Mouse (Mus musculus) adrenal gland, adult 2 months (tissue): ENCODE data around the gene Ulk2. TPM values are rescaled to one million over a fixed set of nuclear protein-coding genes. Genes with fewer than 3 reads are reported as not detected.

Source experiments
- DNase-seq: peaks from one replicate; pipeline ENCODE4 v3.0.0; 2021
- polyA plus RNA-seq: library from polyadenylated mRNA; depleted of rRNA; stranded (reverse); fragments of >200 nt; gene quantifications from 2 replicates; pipeline ENCODE4 v1.2.3, GENCODE M21; 2012; rRNA removed
- total RNA-seq, 2 experiments: library from RNA; stranded (reverse); gene quantifications; 2 replicates each; pipeline ENCODE4 v1.2.3; 2021

Gene Ulk2
- total and polyA plus RNA-seq, 3 experiments: 36.3 to 50.9 (median 38.6) TPM

- DNase-seq: peak; percentile 99
These were observed 93.1 kb downstream of the Ulk2 start, which contains the start of gene Prpsap2 for GRCm38 (mm10) chr11:61761584-61762407. TSS of gene Prpsap2 (minus strand) at chr11:61762088.

DNA sequence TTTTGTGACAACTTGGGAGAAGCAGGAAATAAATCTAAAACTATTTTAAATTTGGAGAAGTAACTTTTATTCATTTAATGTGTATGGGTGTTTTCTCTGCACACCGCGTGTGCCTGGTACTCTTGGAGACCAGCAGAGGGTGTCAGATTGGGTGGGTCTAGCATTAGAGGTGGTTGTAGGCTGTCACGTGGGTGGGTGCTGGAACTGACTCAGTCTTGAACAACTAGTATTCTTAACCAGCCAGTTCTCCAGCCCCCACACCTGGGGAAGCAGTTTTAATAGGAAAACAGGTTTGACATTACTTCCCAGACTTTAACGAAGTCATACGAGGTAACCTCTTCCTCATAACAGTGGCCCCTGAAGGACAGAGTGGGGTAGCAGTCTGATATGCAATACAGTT is 94.4 kb downstream of the Ulk2 start:
- DNase-seq: no peak

DNA sequence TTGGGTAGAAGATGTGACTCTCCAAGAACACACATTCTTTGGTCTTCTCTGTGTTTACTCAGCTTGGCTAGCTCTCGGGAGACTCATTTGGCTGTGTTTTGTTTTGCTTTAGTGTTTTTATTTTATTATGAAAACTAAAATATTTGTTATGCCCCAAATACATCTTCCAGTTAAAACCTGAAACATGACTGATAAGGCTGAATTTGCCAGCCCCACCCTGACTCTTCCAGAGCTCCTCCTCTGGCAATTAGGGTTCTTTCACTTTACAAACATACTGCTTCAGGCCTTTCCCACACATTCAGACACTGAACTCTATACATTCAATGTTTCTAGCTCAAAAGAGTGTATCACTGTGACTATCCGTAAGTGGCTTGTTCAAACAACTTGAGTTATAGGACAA is 97.7 kb downstream of the Ulk2 start:
- no peak for DNase-seq

- no peak for DNase-seq
These were observed 103.3 kb downstream of the Ulk2 start for GRCm38 (mm10) chr11:61751612-61752011.

GRCm38 (mm10) chr11:61747161-61747560 is 107.7 kb downstream of the Ulk2 start:
- DNase-seq: no peak

GRCm38 (mm10) chr11:61745781-61746180 is 109.1 kb downstream of the Ulk2 start:
- DNase-seq: no peak

DNA sequence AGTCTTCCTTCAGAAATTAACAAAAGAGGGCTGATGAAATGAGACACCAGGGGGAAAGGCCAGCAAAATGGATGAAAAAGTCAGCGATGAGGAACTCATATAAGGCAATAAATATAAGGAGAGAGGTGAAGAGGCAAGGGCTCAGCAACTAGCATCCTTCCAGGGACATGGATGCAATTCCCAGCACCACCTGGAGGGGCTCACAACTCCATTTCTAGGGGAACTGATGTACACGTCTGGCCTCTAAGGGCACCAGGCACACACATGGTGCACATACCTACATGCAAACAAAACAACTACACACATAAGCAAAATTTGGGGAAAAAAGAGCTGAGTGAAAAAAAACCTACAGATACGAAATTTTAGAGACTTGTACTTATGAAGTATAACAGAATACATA is 110.4 kb downstream of the Ulk2 start:
- no peak for DNase-seq

- no peak for DNase-seq
These were observed 111.1 kb downstream of the Ulk2 start for GRCm38 (mm10) chr11:61743768-61744167.

GRCm38 (mm10) chr11:61740500-61740899 is 114.4 kb downstream of the Ulk2 start:
- no peak for DNase-seq

GRCm38 (mm10) chr11:61737290-61737689 is 117.6 kb downstream of the Ulk2 start:
- DNase-seq: no peak

DNA sequence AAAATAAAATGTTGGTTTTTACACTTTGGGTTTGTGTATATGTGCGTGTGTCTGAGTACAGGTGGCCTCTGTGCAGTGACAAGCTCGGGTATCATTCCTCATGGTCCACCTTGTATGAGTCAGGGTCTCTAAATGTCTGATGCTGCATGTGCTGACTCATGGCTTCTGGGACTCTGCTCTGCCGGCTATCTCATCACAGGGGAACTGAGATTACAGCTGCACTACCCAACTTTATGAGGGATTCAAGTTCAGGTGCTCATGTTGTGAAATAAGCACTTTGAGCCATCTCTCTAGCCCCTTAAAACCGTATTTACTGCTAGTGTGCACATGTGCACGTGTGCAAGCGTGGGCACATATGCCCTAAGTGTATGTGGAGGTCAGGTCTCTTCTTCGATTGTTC is 122.2 kb downstream of the Ulk2 start:
- no peak for DNase-seq

DNA sequence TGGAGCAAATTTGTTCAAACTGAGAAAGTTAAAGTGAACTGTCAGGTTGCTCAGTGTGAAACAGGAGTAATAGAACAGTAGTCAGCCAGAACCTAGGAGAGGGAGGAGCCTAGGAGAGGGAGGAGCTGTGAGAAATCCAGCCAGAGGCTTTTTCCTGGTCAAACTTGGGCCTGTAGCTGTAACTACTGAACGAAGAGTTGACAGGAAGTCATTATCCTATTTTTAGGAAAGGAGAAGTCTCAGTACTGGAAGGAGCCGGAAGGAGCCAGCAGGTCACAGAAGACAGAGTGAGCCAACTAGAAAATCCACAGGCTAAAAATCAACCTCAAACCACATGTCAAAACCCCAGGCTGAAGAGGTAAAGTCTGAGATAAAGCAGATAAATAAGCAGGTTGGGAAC is 126.8 kb downstream of the Ulk2 start:
- DNase-seq: peak; percentile 27

Other genes starting within 250 kb of the Ulk2 start
- 10 to 100 TPM in 1 of 2 experiments, 1 to 10 TPM in 1; 5.4 to 10.7 TPM for gene Grap, start 201.8 kb downstream of the Ulk2 start, total RNA-seq
- 10.4 and 12.4 TPM in 2 replicates for gene Grap, start 201.8 kb downstream of the Ulk2 start, polyA plus RNA-seq
- 1 to 10 TPM in 1 of 2 experiments, under 1 TPM in 1; 0.78 to 2.7 TPM for gene Fam83g, start 171.0 kb downstream of the Ulk2 start, total RNA-seq
- gene Fam83g, start 171.0 kb downstream of the Ulk2 start, polyA plus RNA-seq: 1.7 and 2.1 TPM in 2 replicates
- gene Slc5a10, start 134.2 kb downstream of the Ulk2 start, total RNA-seq: under 1 TPM; 0.14 to 0.24 TPM
- 0.07 and 0.10 TPM in 2 replicates for gene Slc5a10, start 134.2 kb downstream of the Ulk2 start, polyA plus RNA-seq
- 10 to 100 TPM; 29.3 to 35.4 TPM for gene Prpsap2, start 93.0 kb downstream of the Ulk2 start, total RNA-seq
- gene Prpsap2, start 93.0 kb downstream of the Ulk2 start, polyA plus RNA-seq: 6.6 and 7.6 TPM in 2 replicates
- 10 to 100 TPM; 25.9 to 26.5 TPM for gene Akap10, start 75.2 kb upstream of the Ulk2 start, total RNA-seq
- gene Akap10, start 75.2 kb upstream of the Ulk2 start, polyA plus RNA-seq: 8.5 and 15.2 TPM in 2 replicates
- 1 to 10 TPM; 6.7 to 8.4 TPM for gene Specc1, start 101.7 kb upstream of the Ulk2 start, total RNA-seq
- 1.8 and 3.1 TPM in 2 replicates for gene Specc1, start 101.7 kb upstream of the Ulk2 start, polyA plus RNA-seq